12 mouse cellular contexts compared by ENCODE assay signal in genomic region chrX:101085211-101085610, GRCm38 (mm10). TPM values are rescaled to one million over a fixed set of nuclear protein-coding genes. Genes with fewer than 3 reads are reported as not detected.
DNase-seq lines count a peak whose midpoint lies in the region; ATAC-seq and TF ChIP-seq lines count a peak whose summit lies in the region.
"Not testable (repeated sequence)": the region's sequence is repeated elsewhere in the genome, so short reads cannot be mapped to it uniquely, and the experiment has no call there.
"Had no signal": no experiment of that assay in that cellular context is flagged by ENCODE, and none has a peak within 500 bp of the region (broad histone marks: within the 10 kb centered on the region; RNA-seq: fewer than 3 reads in every experiment).

No protein-coding gene starts in this region.

- not testable (repeated sequence) for ATAC-seq in embryonic facial prominence, embryonic 15.5 days (ENCODE audit: insufficient number of reproducible peaks, low FRiP score, low TSS enrichment, low read depth); heart, embryonic 11.5 days (replicated peaks; ENCODE audit: insufficient number of reproducible peaks, low FRiP score, low TSS enrichment); liver, embryonic 16.5 days (ENCODE audit: low read depth); stomach, embryonic 16.5 days (ENCODE audit: insufficient read depth, low FRiP score)
- ATAC-seq in hindbrain, embryonic 15.5 days (ENCODE audit: low FRiP score, low read depth): peak; percentile 71; the same call in 1 of the 2 replicates
- peak; percentile 80 for ATAC-seq in midbrain, embryonic 16.5 days

- H3K9ac ChIP-seq in embryonic facial prominence, embryonic 15.5 days; heart, embryonic 11.5 days (ENCODE audit: low read depth, low read length); hindbrain, embryonic 15.5 days; liver, embryonic 16.5 days (ENCODE audit: low read depth, low read length); stomach, embryonic 16.5 days (ENCODE audit: low read length): not testable (repeated sequence)
- 0 out of 2 replicates have a peak overlapping the region, but pooled peaks have one; percentile 41 for H3K9ac ChIP-seq in midbrain, embryonic 16.5 days (ENCODE audit: low read depth, low read length)

- not testable (repeated sequence) for H3K9me3 ChIP-seq in embryonic facial prominence, embryonic 15.5 days (replicated peaks); heart, embryonic 11.5 days (replicated peaks; ENCODE audit: control insufficient read depth, low read length); hindbrain, embryonic 15.5 days; liver, embryonic 16.5 days (replicated peaks; ENCODE audit: control insufficient read depth, low read length); midbrain, embryonic 16.5 days (replicated peaks; ENCODE audit: control insufficient read depth, low read length, poor library complexity, severe bottlenecking); stomach, embryonic 16.5 days (replicated peaks; ENCODE audit: control insufficient read depth, low read length)

- H3K27me3 ChIP-seq in embryonic facial prominence, embryonic 15.5 days; heart, embryonic 11.5 days (ENCODE audit: control insufficient read depth, insufficient read depth, low read length); hindbrain, embryonic 15.5 days; liver, embryonic 16.5 days (ENCODE audit: control insufficient read depth, insufficient read depth, low read depth, low read length); midbrain, embryonic 16.5 days (ENCODE audit: control insufficient read depth, insufficient read depth, low read depth, low read length); stomach, embryonic 16.5 days (ENCODE audit: control insufficient read depth, insufficient read depth, low read length): not testable (repeated sequence)

- H3K27ac ChIP-seq in embryonic facial prominence, embryonic 15.5 days (replicated peaks); heart, embryonic 11.5 days (ENCODE audit: low read depth, low read length); hindbrain, embryonic 15.5 days (replicated peaks); left cerebral cortex, adult 2 months; liver, embryonic 16.5 days (ENCODE audit: low read length); midbrain, embryonic 16.5 days (ENCODE audit: low read length); stomach, embryonic 16.5 days (ENCODE audit: low read length): not testable (repeated sequence)

- H3K4me3 ChIP-seq in embryonic facial prominence, embryonic 15.5 days (replicated peaks): peak overlapping the region; percentile 20
- peak overlapping the region; percentile 30 for H3K4me3 ChIP-seq in heart, embryonic 11.5 days (ENCODE audit: low read depth, low read length)
- H3K4me3 ChIP-seq in hindbrain, embryonic 15.5 days: peak overlapping the region; percentile 36
- H3K4me3 ChIP-seq in left cerebral cortex, adult 2 months: peak overlapping the region; percentile 36
- not testable (repeated sequence) for H3K4me3 ChIP-seq in liver, embryonic 16.5 days (ENCODE audit: low read depth, low read length)
- peak overlapping the region; percentile 39 for H3K4me3 ChIP-seq in midbrain, embryonic 16.5 days (ENCODE audit: low read depth, low read length)
- H3K4me3 ChIP-seq in stomach, embryonic 16.5 days (replicated peaks; ENCODE audit: low read length): peak overlapping the region; percentile 33

- intact Hi-C loops in left cerebral cortex, adult 2 months (cut with DNase I): not testable (repeated sequence)

- peak; percentile 61 for DNase-seq in ZHBTc4 (ENCODE audit: low read depth, low spot score)
- DNase-seq in left cerebral cortex, adult 2 months (ENCODE audit: extremely low spot score in 1 of 2, low spot score in 2 of 2): not testable (repeated sequence)

- H3K36me3 ChIP-seq in embryonic facial prominence, embryonic 15.5 days; heart, embryonic 11.5 days (ENCODE audit: control insufficient read depth, insufficient read depth, low read length); hindbrain, embryonic 15.5 days; liver, embryonic 16.5 days (ENCODE audit: control insufficient read depth, insufficient read depth); midbrain, embryonic 16.5 days (ENCODE audit: control insufficient read depth, insufficient read depth, low read length); stomach, embryonic 16.5 days (ENCODE audit: control insufficient read depth, insufficient read depth, low read length): not testable (repeated sequence)

- TF ChIP-seq CTCF in left cerebral cortex, adult 2 months (IDR thresholded peaks at IDR 0.05): not testable (repeated sequence)

- peak overlapping the region; percentile 48 for H3K4me2 ChIP-seq in embryonic facial prominence, embryonic 15.5 days (replicated peaks)
- peak overlapping the region; percentile 66 for H3K4me2 ChIP-seq in heart, embryonic 11.5 days
- H3K4me2 ChIP-seq in hindbrain, embryonic 15.5 days: peak overlapping the region; percentile 69
- peak overlapping the region; percentile 15; the same call in 1 of the 2 replicates for H3K4me2 ChIP-seq in liver, embryonic 16.5 days (ENCODE audit: low read depth, low read length)
- H3K4me2 ChIP-seq in midbrain, embryonic 16.5 days (ENCODE audit: low read length): peak overlapping the region; percentile 64
- H3K4me2 ChIP-seq in stomach, embryonic 16.5 days (ENCODE audit: low read depth, low read length): peak overlapping the region; percentile 57

- 13% methylated on average over 9 of the region's 9 CpGs for WGBS in embryonic facial prominence, embryonic 15.5 days
- WGBS in heart, embryonic 11.5 days (ENCODE audit: insufficient replicate concordance): 21% methylated on average over 7 of the region's 9 CpGs
- WGBS in hindbrain, embryonic 15.5 days: 18% methylated on average over 5 of the region's 9 CpGs
- 15% methylated on average over 7 of the region's 9 CpGs for WGBS in liver, embryonic 16.5 days (ENCODE audit: insufficient replicate concordance)
- WGBS in midbrain, embryonic 16.5 days: 19% methylated on average over 7 of the region's 9 CpGs
- WGBS in stomach, embryonic 16.5 days: 26% methylated on average over 5 of the region's 9 CpGs

- not testable (repeated sequence) for H3K4me1 ChIP-seq in embryonic facial prominence, embryonic 15.5 days; heart, embryonic 11.5 days (ENCODE audit: control insufficient read depth, insufficient read depth, low read length); hindbrain, embryonic 15.5 days (replicated peaks); liver, embryonic 16.5 days (ENCODE audit: control insufficient read depth, low read depth, low read length); midbrain, embryonic 16.5 days (ENCODE audit: control insufficient read depth, insufficient read depth, low read length); stomach, embryonic 16.5 days (ENCODE audit: control insufficient read depth, insufficient read depth, low read length)

RNA-seq across cellular contexts. Expression of gene Slc7a3, which starts 0.6 kb away (rescaled TPM):
- 1.3 TPM in 2 replicates for polyA plus RNA-seq in embryonic facial prominence, embryonic 15.5 days (2015; fragmentation: Nextera tagmentation; extraction: Ambion mirVana)
- polyA plus RNA-seq in heart, embryonic 11.5 days (2014; fragmentation: Nextera tagmentation; extraction: Ambion mirVana): 0.36 and 0.41 TPM in 2 replicates
- 6.6 and 7.1 TPM in 2 replicates for polyA plus RNA-seq in hindbrain, embryonic 15.5 days (2015; fragmentation: Nextera tagmentation; extraction: Ambion mirVana)
- 1 to 10 TPM; 7.1 to 8.8 TPM for total RNA-seq in left cerebral cortex, adult 2 months (2021)
- 0.19 and 0.57 TPM in 2 replicates for polyA plus RNA-seq in liver, embryonic 16.5 days (2015; fragmentation: Nextera tagmentation; extraction: Ambion mirVana)
- polyA plus RNA-seq in midbrain, embryonic 16.5 days (2015; fragmentation: Nextera tagmentation; extraction: Ambion mirVana): 9.3 and 20.2 TPM in 2 replicates
- 2.8 and 3.2 TPM in 2 replicates for polyA plus RNA-seq in stomach, embryonic 16.5 days (2015; fragmentation: Nextera tagmentation; extraction: Ambion mirVana)
- total RNA-seq: granulocyte monocyte progenitor cell, adult 5-6 weeks had no signal

RNA-seq across cellular contexts. Expression of gene Tex11, which starts 25.7 kb away (rescaled TPM):
- 0.05 and 0.14 TPM in 2 replicates for polyA plus RNA-seq in embryonic facial prominence, embryonic 15.5 days (2015; fragmentation: Nextera tagmentation; extraction: Ambion mirVana)
- polyA plus RNA-seq in heart, embryonic 11.5 days (2014; fragmentation: Nextera tagmentation; extraction: Ambion mirVana): 0.11 TPM in 1 of 2 replicates, not detected in the other
- polyA plus RNA-seq in hindbrain, embryonic 15.5 days (2015; fragmentation: Nextera tagmentation; extraction: Ambion mirVana): 0.05 TPM in 1 of 2 replicates, not detected in the other
- under 1 TPM in 1 of 2 experiments, not detected in 1; 0.09 TPM for total RNA-seq in left cerebral cortex, adult 2 months (2021)
- not detected in 2 replicates for polyA plus RNA-seq in liver, embryonic 16.5 days (2015; fragmentation: Nextera tagmentation; extraction: Ambion mirVana)
- 0.10 and 0.11 TPM in 2 replicates for polyA plus RNA-seq in midbrain, embryonic 16.5 days (2015; fragmentation: Nextera tagmentation; extraction: Ambion mirVana)
- 0.13 TPM in 1 of 2 replicates, not detected in the other for polyA plus RNA-seq in stomach, embryonic 16.5 days (2015; fragmentation: Nextera tagmentation; extraction: Ambion mirVana)
- total RNA-seq: adrenal gland, postnatal 25 days; granulocyte monocyte progenitor cell, adult 5-6 weeks; left cerebral cortex, adult 18-20 months had no signal
- polyA plus RNA-seq: small intestine, adult 2 months had no signal

Comparison
In these comparisons a context has a peak if more than half of its experiments do, and no peak if none do; other contexts are left out.
1. H3K4me2 ChIP-seq: peak in every context shown above with its lines; median percentile 69 in hindbrain, embryonic 15.5 days; 66 in heart, embryonic 11.5 days; 64 in midbrain, embryonic 16.5 days; 57 in stomach, embryonic 16.5 days; 48 in embryonic facial prominence, embryonic 15.5 days; 15 in liver, embryonic 16.5 days.